Mouse (Mus musculus) 3T3-L1 (cell line): Measurements from ENCODE around the gene Copz2.
"Not testable (repeated sequence)": the region's sequence is repeated elsewhere in the genome, so short reads cannot be mapped to it uniquely, and the experiment has no call there.

Source experiments
- DNase-seq: peaks from one replicate; pipeline ENCODE4 v3.0.0-alpha.2; 2015; ENCODE audit warnings: low read depth, low spot score

The Copz2 gene

DNA sequence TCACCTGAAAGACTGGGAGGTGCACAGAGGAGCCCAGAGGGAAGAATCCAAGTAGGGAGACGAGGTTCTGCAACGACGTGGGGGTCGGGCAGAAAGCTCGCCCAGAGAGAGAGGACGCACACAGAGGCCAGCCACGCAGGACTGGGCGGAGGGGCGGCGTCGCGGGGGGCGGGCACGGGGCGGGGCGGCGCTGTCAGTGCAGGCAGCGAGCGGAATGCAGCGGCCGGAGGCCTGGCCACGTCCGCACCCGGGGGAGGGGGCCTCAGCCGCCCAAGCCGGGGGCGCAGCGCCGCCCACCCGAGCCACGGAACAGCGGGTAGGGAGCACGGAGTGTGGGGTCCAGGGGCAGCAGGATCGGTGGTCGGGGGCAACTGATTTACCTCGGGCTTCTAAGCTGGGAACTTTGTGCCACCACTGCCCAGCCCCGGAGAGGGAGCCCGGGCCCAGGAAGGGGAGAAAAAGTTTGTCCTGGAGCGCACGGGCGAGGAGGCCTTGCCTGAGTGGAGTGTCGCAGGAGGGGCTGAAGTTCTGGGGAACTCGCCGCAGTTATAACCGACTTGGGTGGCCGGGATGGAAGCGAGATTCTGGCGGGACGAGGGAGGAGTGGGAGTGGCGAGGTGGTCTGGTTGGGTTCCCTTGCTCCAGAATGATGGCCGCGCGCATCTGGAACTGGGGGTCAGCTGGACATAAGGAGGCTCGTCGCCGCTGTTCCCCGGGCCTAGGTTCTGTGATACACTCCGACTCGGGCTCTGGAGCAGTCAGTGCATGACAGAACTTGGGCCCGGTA, at the start of gene Copz2:
Copz2 (plus strand) TSS at position 190 of the 787 bp plus-strand sequence.
- peak; percentile 43 for DNase-seq

DNA sequence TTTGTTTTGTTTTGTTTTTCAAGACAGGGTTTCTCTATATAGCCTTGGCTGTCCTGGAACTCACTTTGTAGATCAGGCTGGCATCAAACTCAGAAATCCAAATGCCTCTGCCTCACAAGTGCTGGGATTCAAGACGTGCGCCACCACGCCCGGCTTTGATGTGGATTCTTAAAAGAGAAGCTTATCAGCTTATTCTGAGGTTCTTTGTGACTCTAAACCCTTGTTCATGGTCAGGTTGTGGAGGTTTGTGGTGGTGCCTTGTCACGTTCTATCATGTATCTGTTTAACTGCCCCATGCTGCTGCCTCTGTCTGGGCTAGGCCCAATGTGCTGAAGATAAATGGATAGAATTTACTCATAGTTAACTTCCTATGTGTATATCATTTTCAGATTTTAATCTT, 44.1 kb upstream of the Copz2 start:
- no peak for DNase-seq

DNA sequence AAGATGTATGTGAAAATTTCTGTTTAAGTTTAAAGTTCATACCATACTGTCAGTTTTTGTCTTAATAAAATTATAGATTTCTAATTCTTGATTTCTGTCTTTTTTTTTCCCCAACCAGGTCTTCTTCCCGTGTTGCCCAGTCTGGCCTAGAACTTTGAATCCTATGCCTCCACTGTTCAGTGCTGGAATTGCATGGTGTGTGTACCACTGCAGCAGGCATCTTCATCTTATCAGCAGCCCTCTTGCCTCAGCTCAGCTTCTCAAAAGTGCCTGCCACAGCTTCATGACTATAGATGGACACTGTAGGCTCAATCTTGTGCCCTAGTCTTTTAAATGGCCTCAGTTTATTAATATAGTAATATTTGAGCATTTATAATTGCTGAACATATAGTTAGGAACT, 41.6 kb upstream of the Copz2 start:
- DNase-seq, result peak; percentile 70

DNA sequence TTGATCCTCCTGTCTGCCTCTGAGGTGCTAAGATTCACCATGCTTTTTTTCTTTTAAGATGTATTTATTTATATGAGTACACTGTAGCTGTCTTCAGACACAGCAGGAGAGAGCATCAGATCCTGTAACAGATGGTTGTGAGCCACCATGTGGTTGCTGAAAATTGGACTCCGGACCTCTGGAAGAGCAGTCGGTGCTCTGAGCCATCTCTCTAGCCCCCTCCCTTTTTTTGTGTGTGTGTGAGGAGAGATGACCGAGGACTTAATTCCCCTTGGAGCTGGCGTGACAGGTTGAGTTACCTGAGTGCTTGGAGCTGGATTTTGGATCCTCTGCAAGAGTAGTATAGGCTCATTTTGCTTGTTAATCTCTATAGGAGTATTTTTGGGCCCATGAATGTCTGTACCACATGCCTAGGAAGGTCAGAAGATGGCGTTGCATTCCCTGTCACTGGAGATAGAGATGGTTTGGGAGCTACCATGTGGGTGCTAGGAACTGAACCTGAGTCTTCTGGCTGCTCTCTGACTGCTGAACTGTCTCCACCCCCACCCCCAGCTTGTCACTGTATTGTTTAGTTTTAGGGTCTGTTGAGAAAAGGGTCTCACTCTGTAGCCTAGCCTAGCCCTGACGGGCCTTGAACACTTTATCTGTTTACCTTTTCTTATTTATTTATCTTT, 40.0 kb upstream of the Copz2 start:
- DNase-seq, result no peak

DNA sequence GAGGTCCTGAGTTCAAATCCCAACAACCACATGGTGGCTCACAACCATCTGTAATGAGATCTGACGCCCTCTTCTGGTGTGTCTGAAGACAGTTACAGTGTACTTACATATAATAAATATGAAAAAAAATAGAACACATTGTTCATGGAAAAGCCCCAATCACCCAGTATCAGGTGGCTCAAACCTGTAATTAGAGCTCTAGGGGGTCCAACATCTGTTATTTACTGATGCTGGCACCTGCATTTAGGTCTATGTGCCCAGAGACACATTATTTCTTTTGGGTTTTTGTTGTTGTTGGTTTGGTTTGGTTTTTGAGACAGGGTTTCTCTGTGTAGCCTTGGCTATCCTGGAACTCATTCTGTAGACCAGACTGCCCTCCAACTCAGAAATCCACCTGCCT, 38.5 kb upstream of the Copz2 start:
- DNase-seq, result not testable (repeated sequence)

DNA sequence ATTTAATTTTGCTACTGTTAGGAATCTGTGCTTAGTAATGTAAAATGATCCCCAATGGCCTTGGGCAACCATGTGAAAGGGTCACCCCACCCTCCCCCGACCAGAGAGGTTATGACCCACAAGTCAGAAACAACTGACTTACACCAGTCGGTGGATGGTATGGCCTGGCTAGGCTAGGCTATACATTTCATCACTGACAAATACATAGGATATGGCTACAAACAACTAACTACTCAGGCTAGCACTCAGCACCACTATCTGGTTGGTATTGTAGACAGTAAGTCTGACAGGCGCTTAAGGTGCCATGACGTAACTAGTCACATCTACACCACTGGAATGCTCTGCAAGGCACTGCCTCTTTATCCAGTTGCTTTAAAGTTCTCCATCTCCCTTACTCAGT, 36.2 kb upstream of the Copz2 start:
- DNase-seq, result no peak

DNA sequence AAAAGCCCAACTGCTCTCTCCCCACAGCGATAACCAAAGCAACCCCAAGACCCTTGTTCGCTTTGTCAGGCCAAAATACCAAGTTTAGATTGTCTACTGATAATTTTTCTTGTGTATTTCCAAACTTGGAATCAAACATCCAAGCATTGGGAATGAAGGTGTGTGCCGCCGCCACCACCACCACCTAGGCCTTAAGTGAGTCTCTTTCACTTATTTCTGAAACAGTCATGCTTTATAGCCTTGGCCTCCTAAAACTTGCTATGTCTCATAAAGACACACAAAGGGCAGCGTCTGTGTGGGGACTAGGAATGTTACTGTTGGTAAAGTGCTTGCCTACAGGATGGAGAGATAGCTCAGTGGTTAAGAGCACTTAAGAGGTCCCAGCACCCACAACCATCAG, 35.8 kb upstream of the Copz2 start:
- no peak for DNase-seq

DNA sequence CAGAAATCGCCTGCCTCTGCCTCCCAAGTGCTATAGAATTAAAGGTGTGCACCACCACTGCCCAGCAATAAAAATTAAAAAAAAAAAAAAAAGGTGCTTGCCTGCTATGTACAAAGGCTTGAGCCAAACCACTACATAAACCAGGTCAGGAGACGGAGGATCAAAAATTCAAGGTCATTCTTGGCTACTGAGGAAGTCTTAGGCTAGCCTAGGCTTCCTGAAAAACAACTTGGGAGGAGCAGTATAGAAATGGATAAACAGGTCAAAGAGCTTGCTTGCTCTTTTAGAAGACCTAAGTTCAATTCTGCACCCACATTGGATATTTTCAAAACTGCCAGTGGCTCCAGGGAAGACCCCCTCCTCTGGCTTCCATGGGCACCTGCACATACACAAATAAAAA, 35.2 kb upstream of the Copz2 start:
- DNase-seq, result no peak

DNA sequence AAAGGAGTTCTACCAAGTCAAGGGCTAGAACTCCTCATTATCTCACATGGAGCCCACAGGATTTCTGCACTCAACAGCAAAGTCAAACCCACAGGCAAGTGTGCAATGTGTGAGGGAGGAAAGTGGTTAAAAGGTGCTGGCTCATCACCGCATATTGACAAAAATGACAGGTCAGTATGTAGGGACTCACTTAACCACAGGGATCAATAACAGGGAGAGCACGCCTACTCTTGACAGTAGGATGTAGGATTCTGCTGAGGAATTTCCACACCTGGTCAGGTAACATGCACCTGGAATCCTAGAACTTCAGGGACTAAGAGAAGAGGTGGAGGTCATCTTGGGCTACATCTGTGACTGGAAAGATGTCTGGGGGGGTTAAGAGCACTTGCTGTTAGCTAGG, 33.8 kb upstream of the Copz2 start:
- no peak for DNase-seq

DNA sequence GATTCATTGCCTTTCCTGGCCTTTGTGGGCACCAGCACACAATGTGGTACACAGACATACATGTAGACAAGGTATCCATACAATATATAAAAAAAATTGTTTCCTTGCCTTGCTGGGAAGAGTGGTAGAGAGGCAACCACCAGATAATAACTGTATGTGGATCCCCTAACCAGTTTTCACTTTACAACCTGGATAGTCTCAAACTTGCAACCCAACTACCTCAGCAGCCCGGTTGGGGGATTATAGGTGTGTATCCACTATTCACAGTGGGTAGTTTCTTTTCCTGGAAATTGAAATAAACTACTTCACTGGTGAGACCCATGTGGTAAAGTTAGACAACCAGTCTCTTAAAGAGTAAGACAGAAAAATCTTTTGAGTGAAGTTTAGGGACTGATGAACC, 33.2 kb upstream of the Copz2 start:
- DNase-seq, result no peak

DNA sequence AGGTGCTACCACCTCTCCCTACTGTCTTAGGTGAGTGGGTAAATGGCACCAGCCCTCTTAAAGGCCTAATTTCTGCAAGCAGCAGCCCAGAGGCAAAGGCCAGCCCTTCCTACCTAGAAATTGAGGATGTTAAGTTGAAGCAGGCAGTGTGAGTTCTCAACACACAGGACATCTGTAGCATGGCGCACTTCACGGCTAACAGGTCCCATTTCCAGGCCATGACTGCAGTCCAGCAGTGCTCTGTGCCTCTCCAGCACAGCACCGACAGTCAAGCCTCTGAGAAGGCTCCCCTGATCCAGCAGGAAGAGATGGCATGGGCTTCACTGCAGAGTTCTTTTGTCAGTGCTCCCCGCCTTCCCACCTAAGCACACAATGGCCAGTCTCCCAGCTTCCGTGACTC, 32.7 kb upstream of the Copz2 start:
- no peak for DNase-seq

DNA sequence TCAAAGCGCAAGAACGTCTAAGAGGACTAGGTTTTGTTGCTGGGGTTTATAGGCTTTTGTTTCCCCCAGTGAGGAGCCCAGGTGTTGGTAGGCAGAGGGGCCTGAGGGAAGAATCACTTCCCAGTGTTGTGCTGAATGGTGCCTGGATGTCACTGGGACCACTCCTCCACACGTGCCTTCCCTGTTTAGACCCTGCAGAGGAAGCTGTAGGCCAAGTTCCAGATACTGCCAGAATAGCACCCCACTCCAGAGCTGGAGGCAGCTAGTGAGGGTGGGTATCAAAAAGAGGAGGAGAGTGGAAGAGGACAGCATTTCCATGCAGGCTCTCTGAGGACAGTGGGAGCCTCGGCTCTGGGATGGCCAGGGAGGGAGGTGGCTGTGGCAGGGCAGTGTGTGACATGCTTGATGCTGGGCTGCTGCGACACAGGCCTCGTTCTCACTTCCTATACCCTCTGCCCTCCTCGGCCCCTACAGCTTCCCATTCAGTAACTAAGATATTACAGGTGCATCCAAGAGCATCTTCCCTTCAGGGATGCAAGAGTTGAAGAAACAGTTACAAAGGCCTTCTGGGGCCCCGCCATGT, 31.5 kb upstream of the Copz2 start:
- no peak for DNase-seq

DNA sequence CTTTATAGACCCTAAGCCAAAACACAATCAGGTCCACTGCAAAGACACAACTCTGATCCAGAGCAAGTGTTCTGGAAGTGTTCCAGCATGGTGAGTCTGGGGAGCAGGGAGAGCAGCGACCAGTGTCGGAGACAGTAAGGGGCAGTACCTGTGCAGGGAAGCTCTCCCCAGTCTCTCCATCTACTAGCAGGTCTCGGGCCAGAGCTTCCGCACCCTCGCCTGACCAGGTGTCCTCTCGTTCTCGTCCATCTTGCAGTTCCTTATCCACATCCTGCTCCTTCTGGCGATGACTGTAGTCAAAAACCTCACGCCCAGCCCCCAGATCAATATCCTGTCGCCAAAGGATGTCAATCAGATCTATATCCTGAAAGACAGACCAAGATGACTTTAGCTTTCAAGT, 27.7 kb upstream of the Copz2 start:
- DNase-seq, result no peak

DNA sequence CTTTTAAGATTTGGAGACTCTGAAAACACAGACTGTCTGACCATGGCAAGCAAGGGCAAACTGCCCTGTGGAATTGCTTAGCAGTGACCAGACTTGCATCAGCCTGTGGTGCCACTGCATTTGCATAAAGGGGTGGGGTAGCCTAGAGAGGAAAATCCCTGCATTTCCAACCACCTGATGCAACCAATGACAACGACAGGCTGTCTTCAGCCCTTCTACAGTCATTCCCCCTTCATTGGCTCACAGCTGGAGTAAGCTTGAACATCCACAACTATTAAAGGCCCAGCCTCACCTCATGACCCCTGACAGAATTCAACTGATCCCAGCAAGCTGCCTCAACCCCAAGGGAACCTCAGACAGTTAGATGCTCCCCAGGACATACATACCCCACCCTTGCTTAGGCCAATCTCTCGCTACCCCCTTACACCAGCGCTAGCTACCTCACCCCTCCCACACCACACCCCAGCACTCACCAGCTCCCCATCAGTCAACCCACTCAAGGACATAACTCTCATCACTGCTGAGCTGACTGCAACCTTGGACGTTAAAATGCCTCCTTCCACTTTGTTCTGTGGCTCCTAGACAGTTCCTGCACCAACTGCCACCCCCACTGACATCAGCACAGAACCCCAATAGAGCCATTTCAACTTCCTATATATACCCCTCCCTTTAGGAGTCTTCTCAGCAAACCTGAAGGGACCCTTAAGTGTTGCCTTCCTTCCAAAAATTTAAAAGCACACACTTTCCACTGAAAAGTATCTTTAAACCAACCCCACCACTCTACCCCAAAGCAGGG, 26.8 kb upstream of the Copz2 start:
- DNase-seq, result peak; percentile 99

DNA sequence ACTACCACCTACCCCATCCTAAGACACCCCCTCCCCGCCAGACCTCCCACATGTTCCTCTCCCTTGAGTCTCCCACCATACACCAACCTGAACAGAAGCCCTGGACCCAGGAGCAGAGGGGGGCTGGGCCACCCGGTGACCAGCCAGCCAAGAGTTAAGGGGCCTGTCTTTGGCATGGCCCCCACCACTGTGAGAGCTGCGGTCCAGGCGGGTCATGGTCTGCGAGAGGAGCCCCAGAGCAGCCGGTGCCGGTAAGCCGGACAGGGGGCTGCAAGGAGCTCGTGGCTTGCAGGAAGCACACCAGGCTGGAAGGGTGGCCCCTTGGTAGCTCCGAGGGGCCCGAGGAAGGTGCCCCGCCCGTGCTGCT, 26.2 kb upstream of the Copz2 start:
- DNase-seq, result peak; percentile 51

DNA sequence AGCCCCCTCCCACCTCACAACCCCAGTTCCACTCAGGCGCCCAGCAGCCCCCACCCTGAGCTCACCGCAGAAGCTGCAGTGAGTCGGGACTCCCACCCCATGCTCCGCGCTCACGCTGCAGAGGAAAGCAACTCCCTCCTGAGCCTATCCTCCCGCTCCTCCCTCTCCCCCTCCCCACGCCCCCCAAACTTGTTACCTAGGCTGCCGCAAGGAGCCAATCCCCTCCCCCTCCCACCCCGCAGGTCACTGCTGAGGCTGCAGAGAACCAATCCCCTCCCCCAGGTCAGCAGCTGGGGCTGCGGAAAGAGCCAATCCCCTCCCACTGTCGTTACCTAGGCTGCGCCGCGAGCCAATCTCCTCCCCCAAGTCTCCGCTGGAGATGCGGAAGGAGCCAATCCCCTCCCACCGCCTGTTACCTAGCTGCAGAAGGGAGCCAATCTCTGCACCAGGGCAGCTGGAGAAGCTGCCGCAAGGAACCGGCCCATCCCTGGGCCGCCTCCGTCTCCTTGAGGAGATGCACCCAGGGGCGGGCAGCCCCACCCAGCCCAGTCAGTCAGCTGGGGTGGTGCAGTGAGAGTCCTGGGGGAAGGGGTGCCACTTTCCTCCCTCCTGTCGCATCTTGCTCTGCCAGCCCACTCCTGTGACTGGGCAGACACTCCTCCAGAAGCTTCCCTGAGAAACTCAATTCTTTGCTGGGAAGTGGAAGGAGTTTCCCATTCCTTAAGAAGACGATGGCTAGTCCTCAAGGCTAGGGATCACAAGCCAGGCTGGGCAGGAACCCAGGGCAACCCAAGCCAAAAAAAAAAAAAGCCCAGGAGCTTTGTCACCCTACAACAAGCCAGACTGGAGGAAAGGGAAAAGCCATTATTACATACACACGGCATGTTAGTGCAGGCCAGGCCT, 25.5 kb upstream of the Copz2 start:
- peak; percentile 99 for DNase-seq

DNA sequence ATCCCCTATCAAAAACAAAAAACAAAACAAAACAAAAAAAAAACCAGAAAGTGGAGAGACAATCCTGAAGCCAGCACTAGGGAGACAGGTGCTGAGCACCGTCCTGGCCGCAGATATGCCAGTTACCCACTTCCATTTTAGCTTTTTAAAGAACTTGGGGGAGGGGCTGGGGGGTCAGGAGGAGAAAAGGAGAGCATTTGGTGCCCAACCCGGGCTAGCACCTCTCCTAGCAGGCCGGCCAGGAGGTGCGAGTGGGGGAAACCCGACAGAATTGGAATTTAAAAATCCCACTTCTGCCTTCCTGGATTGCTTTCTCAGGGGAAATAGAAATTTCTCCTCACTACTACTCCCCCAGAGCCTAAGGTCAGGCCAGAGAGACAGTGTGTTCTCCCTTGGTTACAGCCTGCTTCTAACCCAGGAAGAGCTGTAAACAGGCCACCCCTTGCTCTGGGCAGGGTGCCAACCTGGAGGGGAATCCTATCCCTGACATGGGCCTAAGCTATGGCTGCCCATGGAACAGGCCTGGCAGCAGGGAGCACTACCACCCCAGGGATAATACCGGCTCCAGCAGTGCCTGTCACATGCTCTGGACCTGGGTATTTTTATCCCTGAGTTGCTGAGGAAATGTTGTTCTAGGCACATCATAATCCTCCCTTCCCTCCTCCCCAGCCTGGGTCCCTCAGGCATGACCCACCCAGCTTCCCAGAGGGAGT, 24.7 kb upstream of the Copz2 start:
- DNase-seq, result peak; percentile 68

DNA sequence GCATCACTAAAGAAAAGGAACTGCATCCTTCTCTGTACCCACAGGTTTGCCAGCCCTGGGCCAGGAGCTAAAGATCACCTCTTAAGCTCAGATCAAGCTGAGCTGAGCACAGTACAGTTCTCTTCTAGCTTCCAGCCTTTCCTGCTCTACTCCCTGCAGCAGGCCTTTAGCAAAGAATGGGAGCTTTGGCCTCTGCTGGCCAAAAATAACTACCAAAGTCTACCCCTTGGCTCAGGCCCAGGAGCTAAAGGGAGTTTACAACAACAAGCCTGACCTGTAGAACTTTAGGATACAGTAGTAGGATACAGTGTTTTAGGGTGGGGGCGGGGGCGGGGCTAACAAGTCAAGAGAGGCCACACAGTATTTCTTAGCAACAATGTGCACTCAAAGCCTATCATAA, 23.2 kb upstream of the Copz2 start:
- no peak for DNase-seq

DNA sequence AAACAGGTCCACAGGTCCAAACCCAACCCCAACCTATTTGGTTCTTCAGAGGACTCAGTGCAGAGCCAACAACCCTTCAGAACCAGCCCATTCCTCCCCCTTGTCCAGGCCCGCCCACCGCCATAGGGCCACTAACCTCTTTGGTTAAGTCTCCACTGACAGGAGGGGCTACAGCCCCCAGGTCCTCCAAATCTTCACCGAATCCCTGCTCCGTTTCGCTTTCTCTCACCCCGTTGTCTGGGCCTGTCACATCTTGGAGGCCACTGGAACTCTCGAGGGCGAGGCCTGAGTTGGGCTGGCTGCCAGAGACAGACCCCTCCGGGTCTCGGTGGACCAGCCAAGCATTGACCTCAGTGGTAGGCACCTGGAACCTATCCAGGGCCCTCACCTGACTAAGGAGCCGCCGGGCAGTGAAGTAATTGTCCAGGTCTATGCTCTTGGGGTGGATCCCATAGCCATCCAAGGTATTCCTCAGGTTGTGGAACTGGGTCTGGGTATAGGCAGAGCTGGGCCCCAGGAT, 22.5 kb upstream of the Copz2 start:
- DNase-seq, result no peak

DNA sequence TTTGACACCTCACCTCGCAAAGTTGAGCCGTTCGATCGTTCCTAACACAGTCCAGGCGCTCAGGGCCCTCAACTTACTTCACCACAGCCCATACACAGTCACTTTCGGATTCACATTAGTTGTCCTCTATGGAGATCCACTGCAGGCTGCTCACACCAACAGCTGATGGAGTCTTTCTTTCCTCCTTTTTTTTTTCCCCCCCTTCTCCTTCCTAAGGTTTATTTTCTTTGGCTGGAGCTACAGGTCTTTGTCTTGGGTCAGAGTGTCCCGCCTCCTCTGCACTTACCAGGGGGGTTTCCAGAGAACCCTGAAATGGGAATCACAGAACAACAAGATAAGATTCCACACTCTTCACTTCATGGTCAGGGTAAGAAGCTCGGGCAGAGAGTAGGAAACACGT, 21.8 kb upstream of the Copz2 start:
- DNase-seq, result peak; percentile 40
